Mouse (Mus musculus) ES-Bruce4 (cell line): Measurements from ENCODE around the gene Srgap3.

Experiments
- CTCF ChIP-seq: IDR thresholded peaks from one replicate; pipeline ENCODE4 v1.8.1; 2011; ENCODE audit warnings: low read depth, low read length
- EP300 ChIP-seq: IDR thresholded peaks from 2 replicates; pipeline ENCODE4 v1.6.1; 2011; ENCODE audit warnings: low read depth, low read length; ENCODE audit not compliant: insufficient read depth

DNA sequence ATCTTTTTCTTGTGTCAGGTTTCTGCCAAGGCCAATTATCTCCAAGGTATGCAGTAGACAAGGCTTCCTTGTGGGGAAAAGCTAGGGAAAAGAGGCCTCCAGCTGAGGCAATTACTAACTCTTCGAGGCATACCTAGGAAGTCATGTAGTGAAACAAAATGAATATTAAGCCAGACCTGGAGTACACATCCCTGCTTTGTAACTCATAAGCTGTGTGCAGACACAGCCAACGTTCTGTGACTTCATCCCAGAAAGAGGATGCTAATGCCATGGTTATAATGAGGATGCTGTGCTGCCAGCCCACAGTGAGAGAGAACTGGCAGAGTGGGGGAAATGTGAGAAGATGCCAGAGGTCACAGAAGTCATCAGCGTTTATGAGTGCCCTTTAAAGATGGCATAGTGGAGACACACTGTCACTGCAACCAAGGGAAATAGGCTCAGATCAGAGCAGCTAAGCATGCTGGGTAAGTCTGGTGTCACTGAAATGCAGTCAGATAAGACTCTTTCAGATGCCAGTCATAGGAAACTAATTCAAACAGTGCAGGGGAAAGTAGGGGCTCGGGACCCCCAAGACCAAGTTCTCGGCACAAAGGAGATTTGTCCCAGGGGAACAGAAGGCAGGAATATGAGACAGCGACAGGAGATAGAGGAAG is 24.2 kb upstream of the Srgap3 start:
- TF ChIP-seq CTCF (no peak), EP300 (no peak)
